Mouse (Mus musculus): ENCODE results near the gene Tbl1xr1.

The Tbl1xr1 gene

DNA sequence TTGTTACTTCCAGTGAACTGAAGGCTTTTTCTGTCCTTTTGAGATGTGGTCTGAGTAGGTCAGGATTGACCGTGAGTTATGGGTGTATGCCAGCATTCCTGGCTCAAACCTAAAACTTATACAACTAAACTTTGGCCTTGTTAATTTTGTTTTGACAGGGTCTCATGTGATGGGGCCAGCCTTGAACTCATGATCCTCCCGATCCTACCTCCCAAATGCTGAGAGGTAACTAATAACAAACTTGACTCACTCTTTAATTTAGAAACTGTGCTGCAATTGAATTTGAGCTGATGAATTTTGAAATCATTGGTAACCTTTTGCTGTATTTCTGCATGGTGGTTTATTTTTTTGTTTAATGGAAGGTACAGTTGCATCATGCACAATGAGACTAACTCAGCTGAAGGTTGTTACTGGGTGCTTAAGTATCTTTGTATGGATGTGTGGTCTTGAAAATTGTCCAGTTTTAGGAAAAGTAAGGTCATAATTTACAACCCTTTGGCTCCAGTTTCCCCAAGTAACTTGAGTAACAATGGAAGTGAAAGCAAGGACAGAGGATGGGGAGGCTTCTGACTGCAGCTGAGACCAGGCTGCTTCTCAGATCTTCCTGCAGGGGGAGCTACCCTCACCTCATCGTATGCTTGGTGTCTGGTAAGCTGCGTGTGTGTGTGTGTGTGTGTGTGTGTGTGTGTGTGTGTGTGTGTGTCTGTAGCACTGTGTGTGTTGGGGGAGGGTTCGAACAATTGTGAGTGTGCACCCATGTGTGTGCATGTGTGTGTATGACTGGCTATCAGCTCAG, 66.6 kb downstream of the Tbl1xr1 start:
- DNase-seq (ENCODE audit: low spot score in 2 of 2): no peak

DNA sequence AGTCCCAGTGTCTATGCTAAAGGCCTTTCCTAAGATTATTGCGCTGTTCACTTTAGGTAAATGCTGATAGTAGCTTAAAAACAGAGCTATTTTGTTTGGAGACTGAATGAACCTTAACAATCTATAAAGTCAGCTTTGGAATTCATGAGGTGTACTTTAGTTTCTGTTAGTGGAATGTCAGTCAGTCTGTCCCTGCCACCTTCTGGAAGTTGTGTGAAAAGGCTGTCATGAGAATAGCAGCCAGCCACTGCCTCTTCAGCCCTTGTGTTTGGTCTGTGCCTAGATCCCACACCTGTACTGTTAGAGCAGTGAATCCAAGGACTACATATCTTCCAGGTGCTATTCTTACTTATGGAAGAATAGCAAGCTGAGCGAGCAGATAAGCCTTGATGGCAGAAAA, 67.8 kb downstream of the Tbl1xr1 start:
- DNase-seq (ENCODE audit: low spot score in 2 of 2): no peak

DNA sequence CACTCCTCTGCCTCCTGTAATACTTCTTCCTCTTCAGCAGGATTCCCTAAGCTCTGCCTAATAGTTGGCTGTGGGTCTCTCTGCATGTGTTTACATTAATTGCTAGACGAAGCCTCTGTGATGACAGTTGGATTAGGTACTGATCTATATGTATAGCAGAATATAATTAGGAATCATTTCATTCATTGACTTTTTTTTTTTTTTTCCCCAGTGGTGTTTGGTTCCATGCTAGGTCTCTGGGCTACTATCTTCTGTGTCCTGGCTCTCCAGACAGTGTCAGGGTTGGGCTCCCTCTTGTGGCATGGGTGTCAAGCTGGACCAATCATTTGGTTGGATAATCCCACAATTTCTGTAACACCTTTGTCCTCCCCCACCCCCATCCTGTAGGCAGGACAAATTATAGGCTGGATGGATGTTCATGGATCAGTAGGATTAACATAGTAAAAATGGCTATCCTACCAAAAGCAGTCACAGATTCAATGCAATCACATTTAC, 71.0 kb downstream of the Tbl1xr1 start:
- DNase-seq (ENCODE audit: low spot score in 2 of 2): no peak

DNA sequence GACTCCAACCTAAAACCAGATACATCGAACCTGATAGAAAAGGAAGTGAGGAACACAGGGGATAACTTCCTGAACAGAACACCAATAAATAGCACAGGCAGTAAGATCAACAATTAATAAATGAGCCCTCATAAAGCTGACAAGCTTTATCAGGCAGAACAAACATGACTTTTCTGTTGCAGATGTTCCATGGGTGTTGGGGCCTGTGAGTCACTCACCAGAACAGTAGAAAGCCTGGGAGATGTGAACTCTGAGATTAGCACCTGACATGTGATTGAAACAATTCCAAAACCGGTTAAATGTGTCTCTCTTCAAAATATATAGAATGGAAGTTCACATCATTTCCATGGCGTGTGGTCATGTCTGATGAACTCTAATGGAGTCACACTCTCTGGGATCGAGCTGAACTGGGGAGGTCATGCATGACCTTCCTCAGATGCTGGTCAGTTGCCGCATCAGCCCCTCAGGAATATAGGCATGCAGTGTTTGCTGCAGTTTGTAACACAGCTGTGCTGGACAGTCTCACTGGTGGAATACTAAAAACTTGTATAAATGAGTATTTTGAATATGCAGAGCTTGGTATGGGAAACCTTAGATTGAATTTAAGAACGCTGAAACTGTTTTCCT, 72.0 kb downstream of the Tbl1xr1 start:
- no peak for DNase-seq (ENCODE audit: low spot score in 2 of 2)

DNA sequence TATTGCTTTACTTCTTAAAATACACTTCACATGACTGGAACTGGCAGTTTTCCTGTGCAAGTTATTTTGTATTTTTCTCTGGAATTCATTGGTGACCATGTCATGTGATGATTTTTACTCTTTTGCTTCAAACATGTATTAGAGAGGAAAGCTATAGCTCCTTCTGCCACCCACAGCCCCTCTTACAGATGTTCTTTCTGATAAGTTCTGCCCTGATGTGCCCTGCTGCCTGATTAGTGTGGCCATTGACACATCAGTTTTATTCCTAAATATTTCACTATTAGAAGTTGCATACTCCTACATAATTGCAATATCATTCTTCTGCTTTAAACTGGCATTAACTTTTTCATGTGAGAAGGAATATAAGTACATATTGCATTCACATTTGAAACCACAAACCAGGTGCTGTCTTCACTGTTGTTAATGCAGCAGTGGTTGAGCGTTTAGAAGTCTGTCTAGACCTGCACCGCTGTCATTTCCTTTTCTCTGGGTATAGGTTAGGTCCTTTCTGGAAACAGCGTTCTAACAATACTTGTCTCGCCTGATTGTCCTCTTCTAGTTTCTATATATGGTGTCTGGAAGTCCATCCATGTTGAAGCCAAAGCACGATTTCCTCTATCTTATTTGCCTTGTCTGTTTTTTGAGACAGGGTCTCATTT, 74.5 kb downstream of the Tbl1xr1 start:
- DNase-seq (ENCODE audit: low spot score in 2 of 2): no peak

DNA sequence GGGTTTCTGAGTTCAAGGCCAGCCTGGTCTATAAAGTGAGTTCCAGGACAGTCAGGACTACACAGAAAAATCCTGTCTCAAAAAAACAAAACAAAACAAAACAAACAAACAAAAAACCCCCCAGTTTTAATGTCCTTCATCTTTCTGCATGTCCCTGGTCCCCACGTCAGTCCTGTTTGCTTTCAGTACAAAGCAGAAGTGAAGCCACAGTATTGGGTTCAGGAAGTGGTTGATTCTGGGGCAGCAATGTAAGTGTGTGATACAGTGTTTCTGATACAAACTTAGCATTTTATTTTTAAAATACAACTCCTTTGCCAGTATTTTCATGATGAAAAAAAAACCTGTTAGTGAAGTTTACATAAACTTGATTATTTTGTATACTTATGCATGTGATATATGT, 76.3 kb downstream of the Tbl1xr1 start:
- no peak for DNase-seq (ENCODE audit: low spot score in 2 of 2)

DNA sequence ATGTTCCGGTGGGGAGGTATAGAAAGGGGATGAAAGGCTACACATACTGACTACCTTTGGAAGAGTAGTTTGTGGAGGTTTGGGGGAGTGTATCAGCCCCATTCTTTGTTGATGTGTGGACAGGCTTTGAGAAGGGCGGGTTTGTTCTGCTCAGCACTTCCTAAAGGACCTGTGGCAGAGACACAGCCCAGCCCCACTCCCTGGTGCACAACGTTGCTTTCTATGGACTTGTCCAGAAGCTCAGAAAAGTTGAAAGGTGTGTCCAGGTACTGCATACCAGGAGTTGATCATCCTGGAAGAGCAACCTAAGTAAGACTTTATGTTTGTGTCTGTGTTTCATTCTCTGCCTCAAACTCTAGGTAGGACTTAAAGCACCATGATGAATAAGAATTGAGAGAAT, 78.1 kb downstream of the Tbl1xr1 start:
- DNase-seq (ENCODE audit: low spot score in 2 of 2): no peak

DNA sequence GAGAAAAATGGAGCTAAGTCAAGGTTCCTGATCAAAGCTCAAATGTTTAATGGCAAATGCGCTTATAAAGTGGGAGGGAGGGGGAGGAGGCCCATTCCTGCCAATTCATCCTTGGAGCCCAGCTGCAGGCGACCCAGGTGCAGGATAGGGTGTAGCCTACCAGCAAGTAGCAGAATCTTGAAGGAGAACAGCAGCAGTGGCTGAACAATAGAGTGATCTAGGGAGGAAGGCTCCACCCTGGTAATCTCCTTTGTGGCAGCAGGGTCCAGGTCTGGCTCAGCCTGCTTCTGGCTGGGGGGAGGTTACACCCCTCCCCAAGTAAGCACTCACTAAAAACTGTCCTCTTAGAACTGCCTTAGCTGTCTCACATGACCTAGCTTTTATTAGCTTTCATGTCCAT, 79.9 kb downstream of the Tbl1xr1 start:
- DNase-seq (ENCODE audit: low spot score in 2 of 2): no peak

DNA sequence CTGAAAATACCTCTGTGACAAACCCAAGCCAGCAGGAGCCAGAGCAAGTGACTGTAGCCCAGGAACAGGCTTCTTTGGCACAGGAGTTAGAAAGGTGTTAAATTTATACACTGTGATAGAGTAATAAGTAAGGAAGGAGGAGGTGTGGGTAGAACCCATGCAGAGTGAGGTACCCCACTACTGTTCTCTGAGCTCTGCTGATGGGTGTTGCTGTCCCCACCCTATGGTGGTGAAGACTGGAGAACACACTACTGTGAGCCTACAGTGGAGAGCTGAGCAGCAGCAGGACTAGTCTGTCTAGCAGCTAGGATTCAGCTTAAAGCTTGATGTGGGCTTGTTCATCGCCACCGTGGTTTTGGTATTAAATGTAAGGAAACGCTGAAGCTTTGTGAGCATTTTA, 86.5 kb downstream of the Tbl1xr1 start:
- DNase-seq (ENCODE audit: low spot score in 2 of 2): no peak

DNA sequence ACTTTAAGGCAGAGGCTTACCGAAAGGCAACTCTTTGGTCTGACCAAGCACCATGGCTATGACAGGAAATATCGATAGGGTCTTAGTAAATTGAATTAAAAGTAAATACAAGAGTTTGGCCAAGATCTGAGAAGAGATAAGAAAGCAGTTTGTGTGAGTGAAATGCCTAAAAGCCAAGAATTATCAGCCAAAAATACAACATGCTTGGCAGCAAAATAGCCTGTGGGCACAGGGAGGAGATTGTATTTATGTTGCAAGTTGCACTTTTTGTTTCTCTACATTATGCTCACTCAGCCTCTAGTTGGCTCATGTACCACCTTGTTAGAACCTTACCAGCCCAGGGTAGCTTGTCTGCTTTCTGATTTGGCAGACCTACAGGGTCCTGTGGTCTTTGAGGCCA, 91.4 kb downstream of the Tbl1xr1 start:
- no peak for DNase-seq (ENCODE audit: low spot score in 2 of 2)

DNA sequence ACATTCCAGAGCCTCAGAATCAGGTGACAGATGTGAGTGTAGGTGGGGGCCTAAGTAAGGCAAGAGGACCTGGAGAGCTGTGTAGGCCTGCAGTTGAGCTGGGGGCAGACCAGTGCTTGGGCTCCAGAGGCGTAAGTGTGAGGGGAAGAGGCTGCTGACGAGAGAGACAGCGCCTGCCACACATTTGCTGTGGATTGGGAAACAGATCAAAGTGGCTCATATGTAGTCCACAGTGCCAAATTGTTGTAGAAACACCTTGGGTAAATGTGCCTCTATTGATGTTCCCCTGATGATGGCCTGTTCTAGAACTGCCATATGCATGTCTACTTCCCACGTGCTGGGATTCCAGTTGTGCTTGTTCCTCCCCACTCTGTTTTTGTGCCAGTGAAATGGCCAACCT, 92.0 kb downstream of the Tbl1xr1 start:
- no peak for DNase-seq (ENCODE audit: low spot score in 2 of 2)

DNA sequence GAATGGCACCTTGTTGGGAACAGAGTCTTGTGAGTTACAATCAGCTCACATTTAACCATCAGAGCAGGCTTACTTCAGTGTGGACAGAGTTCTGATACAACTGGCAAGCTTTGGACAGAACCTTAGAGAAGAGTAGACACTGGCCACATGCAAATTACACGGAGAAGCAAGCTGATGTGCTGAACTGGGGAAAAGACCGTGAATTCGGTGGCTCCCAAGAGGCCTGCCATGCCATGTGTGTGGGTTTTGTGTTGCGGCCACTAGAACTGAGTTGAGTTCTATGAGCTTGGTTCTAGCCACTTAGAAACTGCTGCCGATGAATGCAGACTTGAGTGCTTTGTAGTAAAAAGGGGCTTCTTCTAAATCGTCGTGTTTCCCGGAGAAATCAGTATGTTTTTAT, 95.1 kb downstream of the Tbl1xr1 start:
- no peak for DNase-seq (ENCODE audit: low spot score in 2 of 2)

DNA sequence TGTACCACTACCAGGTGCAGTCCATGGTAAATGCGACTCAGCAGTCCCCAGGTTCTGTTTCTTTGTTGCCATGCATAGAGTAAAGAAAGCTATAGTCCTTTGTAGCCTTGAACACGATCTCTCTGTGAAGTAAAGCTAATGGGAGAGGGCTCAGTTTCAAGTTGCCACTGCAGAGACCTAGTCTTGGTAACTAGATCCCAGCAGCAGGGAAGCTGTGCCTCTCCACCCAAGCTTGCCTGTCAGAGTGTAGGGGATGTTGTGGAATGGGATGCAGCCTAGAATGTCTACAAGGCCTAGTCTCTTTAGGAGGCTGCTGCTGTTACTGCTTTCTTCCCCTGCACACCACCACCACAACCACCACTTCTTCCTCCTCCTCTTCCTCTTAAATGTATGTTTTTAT, 96.0 kb downstream of the Tbl1xr1 start:
- DNase-seq (ENCODE audit: low spot score in 2 of 2): no peak

DNA sequence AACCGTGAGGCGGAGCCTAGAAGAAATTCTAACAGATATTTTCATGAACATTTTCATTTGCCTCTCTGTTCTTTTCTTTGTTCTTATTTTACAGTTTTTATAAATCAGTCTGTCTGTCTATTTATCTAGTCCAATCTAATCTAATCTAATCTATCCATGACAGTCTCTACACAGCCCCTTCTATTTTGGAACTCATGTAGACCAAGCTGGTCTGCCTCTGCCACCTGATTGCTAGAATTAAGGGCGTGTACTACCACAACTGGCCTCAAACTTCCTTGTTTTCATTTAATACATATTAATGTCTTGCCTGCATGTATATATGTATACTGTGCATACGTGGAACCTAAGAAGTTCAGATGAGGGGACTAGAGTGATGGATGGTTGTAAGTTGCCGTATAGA, 96.7 kb downstream of the Tbl1xr1 start:
- no peak for DNase-seq (ENCODE audit: low spot score in 2 of 2)

DNA sequence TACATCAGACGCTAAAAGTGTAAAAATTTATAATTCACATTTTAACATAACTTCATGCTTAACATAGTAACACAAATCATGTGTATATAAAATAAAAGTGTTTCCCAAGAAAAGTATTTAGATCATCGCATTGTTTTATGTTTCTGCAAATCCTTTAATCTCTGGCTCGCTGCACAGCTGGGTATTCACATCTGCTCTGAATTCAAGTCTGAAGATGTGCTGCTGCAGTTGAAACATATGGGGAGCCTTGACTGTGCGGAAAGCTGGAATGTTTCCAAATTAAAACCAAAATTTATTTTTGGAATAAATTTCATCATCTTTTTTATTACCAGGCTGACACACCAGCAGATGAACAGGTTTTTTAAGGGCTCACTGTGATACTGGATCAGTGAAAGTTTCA, 97.8 kb downstream of the Tbl1xr1 start:
- DNase-seq (ENCODE audit: low spot score in 2 of 2): no peak

DNA sequence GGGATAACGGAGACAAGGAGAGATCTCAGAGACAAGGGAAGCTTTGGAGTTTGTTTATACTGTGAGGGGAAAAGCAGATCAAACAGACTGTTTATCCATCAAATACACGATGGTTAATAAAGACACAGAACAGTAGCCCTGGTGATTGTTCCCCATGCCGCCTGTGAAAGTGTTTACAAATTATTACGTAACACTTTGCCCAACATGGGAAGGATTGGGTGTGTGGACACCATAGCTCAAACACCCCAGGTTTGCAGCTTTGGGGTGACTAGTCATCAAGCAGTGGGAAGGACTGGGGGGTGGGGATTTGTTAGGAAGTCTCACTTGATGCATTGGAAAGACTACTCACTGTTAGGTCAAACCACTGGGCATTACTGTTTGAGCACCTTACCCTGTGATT, 103.6 kb downstream of the Tbl1xr1 start:
- no peak for DNase-seq (ENCODE audit: low spot score in 2 of 2)

DNA sequence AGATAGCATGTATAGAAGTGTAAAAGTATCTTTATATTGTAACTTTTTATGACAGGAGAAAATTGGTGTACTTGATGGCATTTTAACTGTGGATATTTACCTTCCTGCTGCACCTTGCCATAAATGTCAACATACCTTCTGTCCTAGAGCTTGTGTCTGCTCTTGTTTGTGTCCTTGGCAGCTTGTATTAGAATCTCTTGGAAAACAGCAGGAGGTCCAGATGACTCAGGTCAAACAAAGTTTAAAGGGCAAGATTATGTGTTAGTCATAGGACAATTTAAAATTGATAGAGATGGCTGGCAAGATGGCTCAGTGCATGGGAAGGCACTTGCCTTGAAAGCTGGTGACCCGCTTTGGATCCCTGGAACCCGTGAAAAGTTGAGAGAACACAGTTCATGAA, 104.6 kb downstream of the Tbl1xr1 start:
- DNase-seq (ENCODE audit: low spot score in 2 of 2): no peak

DNA sequence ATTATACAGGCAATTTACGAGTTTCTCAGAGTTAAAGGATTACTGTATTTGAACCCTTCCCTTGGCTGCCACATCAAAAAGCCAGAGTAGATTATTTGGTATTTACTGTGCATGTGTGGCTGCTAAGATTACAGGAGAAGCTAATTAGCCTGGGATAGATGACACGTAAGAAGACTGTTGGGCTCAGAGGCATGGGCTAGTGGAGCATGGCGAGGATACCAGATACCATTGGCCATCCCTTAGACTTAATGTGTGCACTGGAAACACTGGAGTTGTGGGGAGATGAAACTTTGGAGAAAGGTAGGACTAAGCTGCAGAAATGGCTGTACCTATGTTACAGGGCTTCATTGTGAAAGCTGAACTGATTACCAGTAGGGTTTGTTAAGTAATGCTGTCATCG, 108.8 kb downstream of the Tbl1xr1 start:
- no peak for DNase-seq (ENCODE audit: low spot score in 2 of 2)

DNA sequence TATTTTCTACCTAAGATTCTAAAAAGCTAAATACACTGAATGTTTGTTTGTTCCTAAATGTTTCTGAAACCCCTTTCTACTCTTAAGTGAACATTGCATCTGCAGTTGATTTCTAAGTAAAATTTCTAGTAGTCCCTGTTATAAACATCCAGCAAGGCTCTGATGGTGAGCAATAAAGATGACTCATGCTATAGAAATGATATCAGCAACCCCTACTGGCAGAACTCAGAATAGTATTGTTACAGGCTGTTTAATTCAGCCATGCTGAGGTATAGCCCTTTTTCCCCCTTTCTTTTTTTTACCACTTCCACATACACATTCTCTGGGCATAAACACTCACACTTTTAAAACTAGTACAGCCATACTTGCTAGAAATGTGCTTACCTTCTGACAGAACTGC, 114.0 kb downstream of the Tbl1xr1 start:
- no peak for DNase-seq (ENCODE audit: low spot score in 2 of 2)

DNA sequence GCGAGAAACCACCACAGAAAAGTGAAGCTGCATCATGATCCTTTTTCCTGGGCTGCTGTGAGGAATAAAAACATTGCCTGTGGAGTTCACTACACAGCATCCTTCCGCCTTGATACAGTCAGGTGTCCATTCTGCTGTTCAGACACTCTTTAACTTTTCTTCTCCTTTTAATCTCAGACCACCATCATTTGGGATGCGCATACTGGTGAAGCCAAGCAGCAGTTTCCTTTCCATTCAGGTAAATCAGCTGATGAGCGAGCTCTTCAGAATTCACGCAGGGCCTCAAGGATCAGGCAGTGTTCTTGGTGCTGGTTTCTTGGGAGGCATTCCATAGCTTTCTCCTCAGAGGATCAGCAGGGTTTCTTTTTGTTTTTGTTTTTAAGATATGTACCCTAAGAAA, 116.5 kb downstream of the Tbl1xr1 start:
- DNase-seq (ENCODE audit: low spot score in 2 of 2): no peak

DNA sequence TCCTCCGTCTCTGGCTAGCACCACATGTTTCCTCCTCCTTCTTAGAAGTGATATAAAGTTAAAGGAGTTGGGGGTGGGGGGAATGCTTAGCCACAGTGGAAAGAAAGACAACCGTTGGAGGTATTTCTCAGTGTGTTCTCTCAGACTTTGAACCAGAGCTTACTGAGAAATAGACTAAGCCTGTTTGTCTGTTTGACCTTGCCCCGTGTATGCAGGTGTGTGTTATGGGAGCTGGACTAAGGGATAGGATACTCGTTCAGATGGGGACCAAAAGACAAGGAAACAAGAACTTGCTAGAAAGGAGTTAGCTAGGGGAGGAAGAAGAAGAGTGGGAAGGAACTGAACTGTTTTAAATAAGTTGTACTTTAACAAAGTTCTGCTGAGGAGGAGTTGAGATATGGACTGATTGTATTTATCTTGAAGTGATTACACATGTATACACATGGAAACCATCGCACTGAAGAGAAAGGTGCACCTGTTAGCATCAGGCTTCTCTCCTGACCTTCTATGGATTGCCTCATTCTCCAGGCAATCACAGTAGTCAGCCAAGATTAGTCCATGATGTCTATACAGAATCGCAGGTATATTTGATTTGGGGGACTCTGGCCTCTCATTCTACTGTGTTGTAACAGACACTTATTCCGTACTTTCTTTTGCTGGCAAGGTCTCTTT, 117.9 kb downstream of the Tbl1xr1 start:
- no peak for DNase-seq (ENCODE audit: low spot score in 2 of 2)

DNA sequence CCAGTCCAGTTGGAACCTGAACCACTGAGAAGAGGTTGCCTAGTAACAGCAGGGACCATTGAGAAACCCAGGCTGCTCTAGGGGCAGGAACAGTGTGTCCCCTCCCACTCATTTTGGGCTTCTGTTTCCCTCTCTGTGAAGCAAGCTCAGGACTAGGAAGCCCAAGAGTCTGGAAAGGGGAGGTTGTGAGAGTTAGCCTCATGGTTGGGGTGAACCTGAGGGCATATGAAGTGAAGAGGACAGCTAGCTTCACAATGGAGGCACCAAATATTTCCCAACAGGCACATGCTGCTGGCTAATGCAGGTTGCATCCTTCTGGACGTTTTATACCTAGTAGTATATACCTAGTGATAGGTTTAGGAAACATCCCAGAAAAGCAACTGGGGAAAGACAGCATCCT, 122.3 kb downstream of the Tbl1xr1 start:
- no peak for DNase-seq (ENCODE audit: low spot score in 2 of 2)

Data from right cerebral cortex, postnatal 36 days (tissue).